Mouse (Mus musculus): ENCODE measurements around the gene Rab31. TPM values are rescaled to one million over a fixed set of nuclear protein-coding genes. Genes with fewer than 3 reads are reported as not detected.

Rab31 gene
- total RNA-seq, 2 experiments from 2014 or later: 10.5 to 11.9 TPM

- ATAC-seq (replicated peaks; ENCODE audit: low FRiP score, poor library complexity, severe bottlenecking): no peak
Measured at GRCm38 (mm10) chr17:65607574-65608311, 164.8 kb downstream of the Rab31 start.

DNA sequence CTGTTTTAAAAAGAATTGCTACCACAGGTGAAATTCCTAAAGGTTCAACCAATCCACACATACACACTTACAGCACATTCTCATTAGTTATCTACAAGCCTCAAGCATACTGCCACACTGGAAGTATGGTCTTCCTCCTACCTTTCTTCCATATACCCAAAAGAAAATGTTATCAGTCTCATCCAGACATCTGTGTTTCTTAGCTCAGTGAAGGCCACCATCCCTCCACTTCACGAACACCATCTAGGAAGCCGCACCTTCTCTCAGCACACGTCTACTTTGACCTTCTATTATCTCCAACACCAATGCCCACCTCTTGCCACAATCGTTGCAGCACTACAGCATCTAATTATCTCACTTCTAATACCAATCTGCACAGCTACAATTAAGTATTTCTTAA, 166.5 kb downstream of the Rab31 start:
- peak; percentile 91 for ATAC-seq (replicated peaks; ENCODE audit: low FRiP score, poor library complexity, severe bottlenecking)

GRCm38 (mm10) chr17:65604892-65605291, 167.7 kb downstream of the Rab31 start:
- ATAC-seq (replicated peaks; ENCODE audit: low FRiP score, poor library complexity, severe bottlenecking): no peak

GRCm38 (mm10) chr17:65604315-65604714, 168.2 kb downstream of the Rab31 start:
- no peak for ATAC-seq (replicated peaks; ENCODE audit: low FRiP score, poor library complexity, severe bottlenecking)

Other genes starting within 250 kb of the Rab31 start
- not detected in 2 replicates for gene Tmem232, start 232.0 kb downstream of the Rab31 start, total RNA-seq (2015; ENCODE audit: low replicate concordance)
- not detected in 2 replicates for gene Tmem232, start 232.0 kb downstream of the Rab31 start, total RNA-seq (2017; ENCODE audit: low replicate concordance)
- gene Vapa, start 159.2 kb downstream of the Rab31 start, total RNA-seq (2015; ENCODE audit: low replicate concordance): 39.3 and 51.6 TPM in 2 replicates
- 30.6 and 32.3 TPM in 2 replicates for gene Vapa, start 159.2 kb downstream of the Rab31 start, total RNA-seq (2017; ENCODE audit: low replicate concordance)
- not detected in 2 replicates for gene Txndc2, start 130.6 kb downstream of the Rab31 start, total RNA-seq (2015; ENCODE audit: low replicate concordance)
- gene Txndc2, start 130.6 kb downstream of the Rab31 start, total RNA-seq (2017; ENCODE audit: low replicate concordance): not detected in 2 replicates
- gene Ppp4r1, start 9.8 kb upstream of the Rab31 start, total RNA-seq (2015; ENCODE audit: low replicate concordance): 24.7 and 37.5 TPM in 2 replicates
- 12.0 and 23.5 TPM in 2 replicates for gene Ppp4r1, start 9.8 kb upstream of the Rab31 start, total RNA-seq (2017; ENCODE audit: low replicate concordance)
- 18.9 and 22.7 TPM in 2 replicates for gene Ralbp1, start 113.0 kb upstream of the Rab31 start, total RNA-seq (2015; ENCODE audit: low replicate concordance)
- 40.8 and 45.1 TPM in 2 replicates for gene Ralbp1, start 113.0 kb upstream of the Rab31 start, total RNA-seq (2017; ENCODE audit: low replicate concordance)
- 10.9 and 16.9 TPM in 2 replicates for gene Twsg1, start 178.5 kb upstream of the Rab31 start, total RNA-seq (2015; ENCODE audit: low replicate concordance)
- gene Twsg1, start 178.5 kb upstream of the Rab31 start, total RNA-seq (2017; ENCODE audit: low replicate concordance): 10.5 and 13.8 TPM in 2 replicates